Mouse (Mus musculus): ENCODE results near the gene Mat2a.

DNA sequence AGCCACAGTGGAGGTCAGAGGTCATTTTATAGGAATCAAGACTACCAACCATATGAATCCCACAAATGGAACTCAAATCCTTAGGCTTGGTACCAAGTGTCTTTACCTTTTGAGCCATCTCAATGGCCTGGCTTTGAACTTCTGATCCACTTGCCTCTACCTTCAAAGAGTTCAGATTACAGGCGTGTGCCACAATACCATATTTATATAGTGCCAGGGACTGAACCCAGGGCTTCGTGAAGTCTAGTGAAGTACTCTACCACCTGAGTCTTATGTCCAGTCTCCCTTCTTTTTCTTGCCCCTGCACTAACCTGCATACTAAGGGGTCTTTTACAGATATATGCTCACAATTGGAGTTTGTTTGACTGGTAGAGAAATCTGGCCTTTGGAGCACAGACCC lies 52.8 kb downstream of the Mat2a start:
- TF ChIP-seq HCFC1 (IDR thresholded peaks at IDR 0.05; ENCODE audit: borderline replicate concordance, insufficient read depth, low read length) (no peak), CHD2 (IDR thresholded peaks at IDR 0.05; ENCODE audit: low read depth, low read length) (no peak)
